Mouse (Mus musculus) granulocyte monocyte progenitor cell, adult 5-6 weeks (primary cell): ENCODE measurements around the gene Gfra4. TPM values are rescaled to one million over a fixed set of nuclear protein-coding genes. Genes with fewer than 3 reads are reported as not detected.

Source experiments
- ATAC-seq: replicated peaks from 2 replicates; pipeline ENCODE4 v1.8.0; 2016; ENCODE audit warnings: mild to moderate bottlenecking, moderate TSS enrichment, inconsistent platforms; ENCODE audit not compliant: poor library complexity, severe bottlenecking
- total RNA-seq, 2 experiments: library from RNA; stranded (forward) in 1 of 2; stranded (reverse) in 1 of 2; fragments of 200-712, 200-1000 nt in 1 of 2; fragments of >200 nt in 1 of 2; fragmentation: Nextera tagmentation in 1 of 2; gene quantifications; 2 replicates each; pipeline ENCODE4 v1.2.3; 2014 to 2017

The Gfra4 gene
- total RNA-seq, 2 experiments from 2014 or later, result not detected

- ATAC-seq, result no peak
Measured at GRCm38 (mm10) chr2:130992818-130993217, 50.1 kb downstream of the Gfra4 start.

Other genes starting within 250 kb of the Gfra4 start
- gene 4930402H24Rik, start 136.7 kb downstream of the Gfra4 start, total RNA-seq (2014; fragmentation: Nextera tagmentation), result 10.5 and 19.0 TPM in 2 replicates
- gene 4930402H24Rik, start 136.7 kb downstream of the Gfra4 start, total RNA-seq (2017), result 5.3 and 8.6 TPM in 2 replicates
- 37.3 and 38.9 TPM in 2 replicates for gene Atrn, start 136.6 kb downstream of the Gfra4 start, total RNA-seq (2014; fragmentation: Nextera tagmentation)
- 37.7 and 37.8 TPM in 2 replicates for gene Atrn, start 136.6 kb downstream of the Gfra4 start, total RNA-seq (2017)
- 1.1 TPM in 1 of 2 replicates, not detected in the other for gene Adam33, start 20.7 kb upstream of the Gfra4 start, total RNA-seq (2014; fragmentation: Nextera tagmentation)
- gene Adam33, start 20.7 kb upstream of the Gfra4 start, total RNA-seq (2017), result not detected in 2 replicates
- gene Siglec1, start 43.7 kb upstream of the Gfra4 start, total RNA-seq (2014; fragmentation: Nextera tagmentation), result not detected in 2 replicates
- not detected in 2 replicates for gene Siglec1, start 43.7 kb upstream of the Gfra4 start, total RNA-seq (2017)
- not detected in 2 replicates for gene Hspa12b, start 84.2 kb upstream of the Gfra4 start, total RNA-seq (2014; fragmentation: Nextera tagmentation)
- gene Hspa12b, start 84.2 kb upstream of the Gfra4 start, total RNA-seq (2017), result not detected in 2 replicates
- gene Gm11037, start 90.4 kb upstream of the Gfra4 start, total RNA-seq (2014; fragmentation: Nextera tagmentation), result not detected in 2 replicates
- not detected in 2 replicates for gene Gm11037, start 90.4 kb upstream of the Gfra4 start, total RNA-seq (2017)
- 66.9 and 115 TPM in 2 replicates for gene 1700037H04Rik, start 117.0 kb upstream of the Gfra4 start, total RNA-seq (2014; fragmentation: Nextera tagmentation)
- 30.3 and 40.6 TPM in 2 replicates for gene 1700037H04Rik, start 117.0 kb upstream of the Gfra4 start, total RNA-seq (2017)
- gene Cenpb, start 137.0 kb upstream of the Gfra4 start, total RNA-seq (2014; fragmentation: Nextera tagmentation), result 14.3 and 24.3 TPM in 2 replicates
- gene Cenpb, start 137.0 kb upstream of the Gfra4 start, total RNA-seq (2017), result 16.1 and 18.6 TPM in 2 replicates
- gene Cdc25b, start 143.9 kb upstream of the Gfra4 start, total RNA-seq (2014; fragmentation: Nextera tagmentation), result 4.9 and 5.8 TPM in 2 replicates
- gene Cdc25b, start 143.9 kb upstream of the Gfra4 start, total RNA-seq (2017), result 6.7 and 6.8 TPM in 2 replicates
- 2.0 and 2.7 TPM in 2 replicates for gene Spef1, start 144.2 kb upstream of the Gfra4 start, total RNA-seq (2014; fragmentation: Nextera tagmentation)
- 1.2 and 1.9 TPM in 2 replicates for gene Spef1, start 144.2 kb upstream of the Gfra4 start, total RNA-seq (2017)
- 5.7 and 5.9 TPM in 2 replicates for gene Ap5s1, start 164.0 kb upstream of the Gfra4 start, total RNA-seq (2014; fragmentation: Nextera tagmentation)
- 1.0 and 1.5 TPM in 2 replicates for gene Ap5s1, start 164.0 kb upstream of the Gfra4 start, total RNA-seq (2017)
- gene Mavs, start 191.0 kb upstream of the Gfra4 start, total RNA-seq (2014; fragmentation: Nextera tagmentation), result 26.2 and 26.6 TPM in 2 replicates
- gene Mavs, start 191.0 kb upstream of the Gfra4 start, total RNA-seq (2017), result 11.3 and 11.8 TPM in 2 replicates
- gene Pank2, start 219.4 kb upstream of the Gfra4 start, total RNA-seq (2014; fragmentation: Nextera tagmentation), result 34.6 and 48.4 TPM in 2 replicates
- gene Pank2, start 219.4 kb upstream of the Gfra4 start, total RNA-seq (2017), result 39.3 and 41.8 TPM in 2 replicates